9 mouse cellular contexts compared by ENCODE assay signal in the genomic region with DNA sequence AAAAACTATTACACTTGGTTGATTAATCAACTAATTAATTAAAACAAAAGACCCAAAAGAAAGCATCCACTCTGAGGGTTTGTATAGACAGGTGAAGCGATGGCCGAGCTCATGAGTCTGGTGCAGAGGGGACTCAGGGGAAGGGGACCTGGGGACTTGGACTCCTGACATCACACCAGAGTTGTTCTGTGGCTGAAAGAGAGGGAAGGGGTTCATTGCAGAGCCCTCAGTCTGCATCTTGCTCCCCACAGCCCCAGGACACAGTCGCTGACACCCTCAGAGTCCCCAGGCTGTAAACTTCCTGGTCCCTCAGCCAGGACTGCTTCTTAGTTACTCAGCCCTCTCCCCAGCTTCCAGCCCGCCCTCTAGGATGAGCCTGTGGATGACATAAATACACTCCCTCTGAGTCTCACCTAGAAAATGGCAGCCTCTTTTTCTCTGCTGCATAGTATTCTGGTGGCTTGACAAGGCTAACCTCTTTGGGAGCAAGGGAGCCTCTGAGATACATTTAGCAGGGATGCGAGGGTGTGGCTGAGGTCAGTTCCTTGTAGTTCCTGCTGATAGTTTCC. TPM values are rescaled to one million over a fixed set of nuclear protein-coding genes. Genes with fewer than 3 reads are reported as not detected.
DNase-seq lines count a peak whose midpoint lies in the region; ATAC-seq lines count a peak whose summit lies in the region.
"Had no signal": no experiment of that assay in that cellular context is flagged by ENCODE, and none has a peak within 500 bp of the region (broad histone marks: within the 10 kb centered on the region; RNA-seq: fewer than 3 reads in every experiment).

No protein-coding gene starts in this region.

- no peaks in the 10 kb centered on the region for H3K9me3 ChIP-seq in liver, embryonic 11.5 days (ENCODE audit: control insufficient read depth, low read length)
- no peaks in the 10 kb centered on the region for H3K9me3 ChIP-seq in forebrain, embryonic 14.5 days (replicated peaks; ENCODE audit: control insufficient read depth, low read length)
- H3K9me3 ChIP-seq in limb, embryonic 10.5 days (replicated peaks): no peaks in the 10 kb centered on the region
- no peaks in the 10 kb centered on the region for H3K9me3 ChIP-seq in neural tube, embryonic 13.5 days

- H3K4me1 ChIP-seq in liver, embryonic 11.5 days (replicated peaks; ENCODE audit: control insufficient read depth, insufficient read depth, low read length): peaks cover 72% of the 10 kb centered on the region
- H3K4me1 ChIP-seq in forebrain, embryonic 14.5 days (ENCODE audit: control insufficient read depth, insufficient read depth, low read length): peaks cover 17% of the 10 kb centered on the region
- peaks cover 75% of the 10 kb centered on the region for H3K4me1 ChIP-seq in limb, embryonic 10.5 days
- H3K4me1 ChIP-seq in neural tube, embryonic 13.5 days (replicated peaks): peaks cover 54% of the 10 kb centered on the region

- peaks cover 52% of the 10 kb centered on the region for H3K27me3 ChIP-seq in liver, embryonic 11.5 days (replicated peaks; ENCODE audit: control insufficient read depth, insufficient read depth, low read length)
- H3K27me3 ChIP-seq in forebrain, embryonic 14.5 days (replicated peaks; ENCODE audit: control insufficient read depth, insufficient read depth, low read length): peaks cover 52% of the 10 kb centered on the region
- H3K27me3 ChIP-seq in limb, embryonic 10.5 days (ENCODE audit: low read depth, poor library complexity, severe bottlenecking): peaks cover 56% of the 10 kb centered on the region
- H3K27me3 ChIP-seq in neural tube, embryonic 13.5 days: peaks cover 55% of the 10 kb centered on the region

- no peak for ATAC-seq in liver, embryonic 11.5 days (replicated peaks; ENCODE audit: low FRiP score)
- no peak for ATAC-seq in forebrain, embryonic 14.5 days
- ATAC-seq in neural tube, embryonic 13.5 days (ENCODE audit: low read depth): no peak

- H3K27ac ChIP-seq in liver, embryonic 11.5 days (ENCODE audit: low read depth, low read length): 0 out of 2 replicates have a peak overlapping the region, but pooled peaks have one; percentile 71
- no peak overlapping the region for H3K27ac ChIP-seq in forebrain, embryonic 14.5 days (ENCODE audit: low read depth, low read length)
- H3K27ac ChIP-seq in limb, embryonic 10.5 days: no peak overlapping the region
- no peak overlapping the region for H3K27ac ChIP-seq in neural tube, embryonic 13.5 days (replicated peaks)

- H3K9ac ChIP-seq in liver, embryonic 11.5 days (ENCODE audit: low read depth, low read length): peak overlapping the region; percentile 90
- no peak overlapping the region for H3K9ac ChIP-seq in forebrain, embryonic 14.5 days (ENCODE audit: low read length)
- H3K9ac ChIP-seq in neural tube, embryonic 13.5 days: peak overlapping the region; percentile 97; the same call in 1 of the 2 replicates

- DNase-seq in liver, embryonic 11.5 days (ENCODE audit: low spot score): no peak
- no peak for DNase-seq in liver
- no peak for DNase-seq in forebrain, embryonic 14.5 days (ENCODE audit: low spot score)
- DNase-seq in limb, embryonic 10.5 days (ENCODE audit: low spot score): no peak
- no peak for DNase-seq in B cell, adult 2 months
- DNase-seq in frontal cortex, adult 2 months (ENCODE audit: extremely low spot score in 1 of 2, low spot score in 1 of 2): no peak
- DNase-seq in adrenal gland, postnatal 10 days: no peak

- peak overlapping the region; percentile 82 for H3K4me3 ChIP-seq in liver, embryonic 11.5 days (ENCODE audit: low read depth, low read length)
- peak overlapping the region; percentile 82 for H3K4me3 ChIP-seq in forebrain, embryonic 14.5 days (ENCODE audit: low read depth, low read length)
- H3K4me3 ChIP-seq in limb, embryonic 10.5 days: peak overlapping the region; percentile 82
- peak overlapping the region; percentile 84 for H3K4me3 ChIP-seq in neural tube, embryonic 13.5 days

- H3K4me2 ChIP-seq in liver, embryonic 11.5 days: peak overlapping the region; percentile 97
- H3K4me2 ChIP-seq in forebrain, embryonic 14.5 days (ENCODE audit: low read length): peak overlapping the region; percentile 93
- peak overlapping the region; percentile 97 for H3K4me2 ChIP-seq in neural tube, embryonic 13.5 days

- 0 out of 2 replicates have a peak, but pooled peaks cover 3% of the 10 kb centered on the region for H3K36me3 ChIP-seq in liver, embryonic 11.5 days (ENCODE audit: control insufficient read depth, insufficient read depth, low read length)
- no peaks in the 10 kb centered on the region for H3K36me3 ChIP-seq in forebrain, embryonic 14.5 days (ENCODE audit: control insufficient read depth, insufficient read depth, low read length)
- peaks cover 15% of the 10 kb centered on the region for H3K36me3 ChIP-seq in limb, embryonic 10.5 days
- peaks cover under 1% of the 10 kb centered on the region; the same call in 1 of the 2 replicates for H3K36me3 ChIP-seq in neural tube, embryonic 13.5 days

- WGBS in liver, embryonic 11.5 days: 63% methylated on average over 5 of the region's 5 CpGs
- WGBS in forebrain, embryonic 14.5 days: 63% methylated on average over 5 of the region's 5 CpGs
- 64% methylated on average over 5 of the region's 5 CpGs for WGBS in limb, embryonic 10.5 days
- WGBS in neural tube, embryonic 13.5 days: 61% methylated on average over 5 of the region's 5 CpGs

RNA-seq across cellular contexts. Expression of gene Kiss1r, which starts 0.8 kb away (rescaled TPM):
- polyA plus RNA-seq in liver, embryonic 11.5 days (2014; fragmentation: Nextera tagmentation; extraction: Ambion mirVana): 0.66 and 0.75 TPM in 2 replicates
- 1.6 and 1.8 TPM in 2 replicates for polyA plus RNA-seq in forebrain, embryonic 14.5 days (2014; fragmentation: Nextera tagmentation; extraction: Ambion mirVana)
- polyA plus RNA-seq in limb, embryonic 10.5 days (2016; fragmentation: Nextera tagmentation; extraction: Ambion mirVana): 0.31 and 0.49 TPM in 2 replicates
- polyA plus RNA-seq in neural tube, embryonic 13.5 days (2015; fragmentation: Nextera tagmentation; extraction: Ambion mirVana): 2.1 and 2.4 TPM in 2 replicates
- polyA plus RNA-seq in frontal cortex, adult 2 months (2012; rRNA removed): 10.7 and 11.8 TPM in 2 replicates
- 1 to 10 TPM in 1 of 2 experiments, under 1 TPM in 1; 0.69 to 1.8 TPM for total RNA-seq in adrenal gland, postnatal 10 days (2021)

RNA-seq across cellular contexts. Expression of gene R3hdm4, which starts 3.4 kb away (rescaled TPM):
- polyA plus RNA-seq in liver, embryonic 11.5 days (2014; fragmentation: Nextera tagmentation; extraction: Ambion mirVana): 99.4 and 104 TPM in 2 replicates
- polyA plus RNA-seq in forebrain, embryonic 14.5 days (2014; fragmentation: Nextera tagmentation; extraction: Ambion mirVana): 175 and 197 TPM in 2 replicates
- 116 and 143 TPM in 2 replicates for polyA plus RNA-seq in limb, embryonic 10.5 days (2016; fragmentation: Nextera tagmentation; extraction: Ambion mirVana)
- polyA plus RNA-seq in neural tube, embryonic 13.5 days (2015; fragmentation: Nextera tagmentation; extraction: Ambion mirVana): 237 and 249 TPM in 2 replicates
- 380 and 385 TPM in 2 replicates for polyA plus RNA-seq in frontal cortex, adult 2 months (2012; rRNA removed)
- 10 to 100 TPM; 78.9 to 93.6 TPM for total RNA-seq in adrenal gland, postnatal 10 days (2021)

RNA-seq across cellular contexts. Expression of gene Gm26602, which starts 7.0 kb away (rescaled TPM):
- 7.4 TPM in 1 of 2 replicates, not detected in the other for polyA plus RNA-seq in liver, embryonic 11.5 days (2014; fragmentation: Nextera tagmentation; extraction: Ambion mirVana)
- polyA plus RNA-seq in forebrain, embryonic 14.5 days (2014; fragmentation: Nextera tagmentation; extraction: Ambion mirVana): 6.0 and 21.9 TPM in 2 replicates
- polyA plus RNA-seq in limb, embryonic 10.5 days (2016; fragmentation: Nextera tagmentation; extraction: Ambion mirVana): not detected in 2 replicates
- polyA plus RNA-seq in neural tube, embryonic 13.5 days (2015; fragmentation: Nextera tagmentation; extraction: Ambion mirVana): 40.5 and 48.8 TPM in 2 replicates
- not detected in 2 replicates for polyA plus RNA-seq in frontal cortex, adult 2 months (2012; rRNA removed)
- total RNA-seq in adrenal gland, postnatal 10 days (2021): not detected
- total RNA-seq: layer of hippocampus, postnatal 36 days had no signal

RNA-seq across cellular contexts. Expression of gene Med16, which starts 8.9 kb away (rescaled TPM):
- polyA plus RNA-seq in liver, embryonic 11.5 days (2014; fragmentation: Nextera tagmentation; extraction: Ambion mirVana): 32.6 and 37.4 TPM in 2 replicates
- 40.5 and 47.6 TPM in 2 replicates for polyA plus RNA-seq in forebrain, embryonic 14.5 days (2014; fragmentation: Nextera tagmentation; extraction: Ambion mirVana)
- 63.6 and 67.1 TPM in 2 replicates for polyA plus RNA-seq in limb, embryonic 10.5 days (2016; fragmentation: Nextera tagmentation; extraction: Ambion mirVana)
- 47.4 and 49.0 TPM in 2 replicates for polyA plus RNA-seq in neural tube, embryonic 13.5 days (2015; fragmentation: Nextera tagmentation; extraction: Ambion mirVana)
- polyA plus RNA-seq in frontal cortex, adult 2 months (2012; rRNA removed): 75.9 and 80.7 TPM in 2 replicates
- 10 to 100 TPM; 48.1 to 50.8 TPM for total RNA-seq in adrenal gland, postnatal 10 days (2021)

RNA-seq across cellular contexts. Expression of gene Arid3a, which starts 9.2 kb away (rescaled TPM):
- polyA plus RNA-seq in liver, embryonic 11.5 days (2014; fragmentation: Nextera tagmentation; extraction: Ambion mirVana): 10.8 and 12.4 TPM in 2 replicates
- 1.1 and 2.3 TPM in 2 replicates for polyA plus RNA-seq in forebrain, embryonic 14.5 days (2014; fragmentation: Nextera tagmentation; extraction: Ambion mirVana)
- 18.2 and 29.4 TPM in 2 replicates for polyA plus RNA-seq in limb, embryonic 10.5 days (2016; fragmentation: Nextera tagmentation; extraction: Ambion mirVana)
- 3.4 and 5.4 TPM in 2 replicates for polyA plus RNA-seq in neural tube, embryonic 13.5 days (2015; fragmentation: Nextera tagmentation; extraction: Ambion mirVana)
- 3.6 and 4.1 TPM in 2 replicates for polyA plus RNA-seq in frontal cortex, adult 2 months (2012; rRNA removed)
- total RNA-seq in adrenal gland, postnatal 10 days (2021): 1 to 10 TPM; 6.3 to 8.1 TPM
